19 mouse cellular contexts compared by ENCODE assay signal in genomic region chr5:120286787-120287186, GRCm38 (mm10).
DNase-seq lines count a peak whose midpoint lies in the region; ATAC-seq and TF ChIP-seq lines count a peak whose summit lies in the region.
"Had no signal": no experiment of that assay in that cellular context is flagged by ENCODE, and none has a peak within 500 bp of the region (broad histone marks: within the 10 kb centered on the region; RNA-seq: fewer than 3 reads in every experiment).

No protein-coding gene starts in this region.

- H3K4me3 ChIP-seq in midbrain, embryonic 10.5 days = no peak overlapping the region
- H3K4me3 ChIP-seq in midbrain, embryonic 11.5 days (ENCODE audit: low read depth, low read length) = no peak overlapping the region
- no peak overlapping the region for H3K4me3 ChIP-seq in midbrain, embryonic 13.5 days (replicated peaks)
- no peak overlapping the region for H3K4me3 ChIP-seq in heart, adult 2 months
- H3K4me3 ChIP-seq: heart, embryonic 13.5 days; layer of hippocampus, adult 2 months; liver, embryonic 15.5 days; stomach, embryonic 15.5 days had no signal

- peaks cover 13% of the 10 kb centered on the region for H3K9me3 ChIP-seq in midbrain, embryonic 10.5 days (replicated peaks)
- peaks cover 11% of the 10 kb centered on the region for H3K9me3 ChIP-seq in midbrain, embryonic 11.5 days (ENCODE audit: control insufficient read depth, low read length)
- 0 out of 2 replicates have a peak, but pooled peaks cover 5% of the 10 kb centered on the region for H3K9me3 ChIP-seq in midbrain, embryonic 13.5 days
- H3K9me3 ChIP-seq: liver, embryonic 15.5 days; stomach, embryonic 15.5 days had no signal

- no peak for ATAC-seq in midbrain, embryonic 11.5 days (ENCODE audit: low FRiP score)
- ATAC-seq in midbrain, embryonic 13.5 days = no peak

- no peaks in the 10 kb centered on the region for H3K79me2 ChIP-seq in heart, adult 2 months (replicated peaks; ENCODE audit: control insufficient read depth, insufficient read depth, low read length)

- H3K9ac ChIP-seq in midbrain, embryonic 11.5 days (ENCODE audit: low read length) = no peak overlapping the region
- H3K9ac ChIP-seq in midbrain, embryonic 13.5 days (replicated peaks) = no peak overlapping the region
- no peak overlapping the region for H3K9ac ChIP-seq in heart, adult 2 months (ENCODE audit: low read depth, low read length)
- H3K9ac ChIP-seq: heart, embryonic 13.5 days; liver, embryonic 15.5 days; stomach, embryonic 15.5 days had no signal

- peak; percentile 54 to 75 for DNase-seq in cerebellum, postnatal 14 days
- no peak for DNase-seq in cerebellum, adult 18-20 months
- no peak for DNase-seq in midbrain, embryonic 10.5 days (ENCODE audit: low spot score)
- DNase-seq in midbrain, embryonic 11.5 days (ENCODE audit: low spot score, missing footprints) = no peak
- DNase-seq in lung, postnatal 10 days = no peak
- no peak for DNase-seq in urinary bladder, postnatal 10 days (ENCODE audit: low spot score)
- no peak for DNase-seq in heart, adult 2 months
- DNase-seq: adrenal gland, postnatal 25 days; cerebellum, adult 8-10 months; kidney, adult 11 months; kidney, postnatal 10 days; lung, postnatal 14 days; spleen, adult 18-20 months; thymus, adult 2 months had no signal

- peaks cover 60% of the 10 kb centered on the region for H3K4me1 ChIP-seq in midbrain, embryonic 10.5 days
- H3K4me1 ChIP-seq in midbrain, embryonic 11.5 days (ENCODE audit: control insufficient read depth, insufficient read depth, low read length) = peaks cover 29% of the 10 kb centered on the region
- H3K4me1 ChIP-seq in midbrain, embryonic 13.5 days (replicated peaks) = peaks cover 38% of the 10 kb centered on the region
- H3K4me1 ChIP-seq in heart, adult 2 months (ENCODE audit: control insufficient read depth, insufficient read depth, low read length) = no peaks in the 10 kb centered on the region
- H3K4me1 ChIP-seq: liver, embryonic 15.5 days had no signal

- no peak for TF ChIP-seq CTCF in heart, adult 2 months (IDR thresholded peaks at IDR 0.05)

- no peak for TF ChIP-seq EP300 in heart, adult 2 months (IDR thresholded peaks at IDR 0.05; ENCODE audit: insufficient read depth, low read depth, low read length)

- TF ChIP-seq POLR2A in heart, adult 2 months (IDR thresholded peaks at IDR 0.05; ENCODE audit: insufficient read depth, low read depth, low read length) = no peak

- no peak overlapping the region for H3K4me2 ChIP-seq in midbrain, embryonic 11.5 days
- no peak overlapping the region for H3K4me2 ChIP-seq in midbrain, embryonic 13.5 days (replicated peaks)
- H3K4me2 ChIP-seq: heart, embryonic 13.5 days; liver, embryonic 15.5 days; stomach, embryonic 15.5 days had no signal

- H3K27me3 ChIP-seq in midbrain, embryonic 10.5 days (ENCODE audit: low read depth, poor library complexity, severe bottlenecking) = peaks cover 97% of the 10 kb centered on the region
- peaks cover 63% of the 10 kb centered on the region for H3K27me3 ChIP-seq in midbrain, embryonic 11.5 days (ENCODE audit: control insufficient read depth, insufficient read depth, low read length)
- peaks cover 49% of the 10 kb centered on the region for H3K27me3 ChIP-seq in midbrain, embryonic 13.5 days
- H3K27me3 ChIP-seq in heart, adult 2 months (ENCODE audit: control insufficient read depth, insufficient read depth, low read length) = peaks cover 2% of the 10 kb centered on the region; the same call in 1 of the 2 replicates

- no peaks in the 10 kb centered on the region for H3K36me3 ChIP-seq in midbrain, embryonic 10.5 days
- no peaks in the 10 kb centered on the region for H3K36me3 ChIP-seq in midbrain, embryonic 11.5 days (ENCODE audit: control insufficient read depth, insufficient read depth, low read length)
- H3K36me3 ChIP-seq in midbrain, embryonic 13.5 days = no peaks in the 10 kb centered on the region
- no peaks in the 10 kb centered on the region for H3K36me3 ChIP-seq in heart, adult 2 months (ENCODE audit: control insufficient read depth, insufficient read depth, low read length)
- H3K36me3 ChIP-seq: heart, embryonic 13.5 days; liver, embryonic 15.5 days; stomach, embryonic 15.5 days had no signal

- peak overlapping the region; percentile 73; the same call in 1 of the 2 replicates for H3K27ac ChIP-seq in midbrain, embryonic 10.5 days (replicated peaks)
- no peak overlapping the region for H3K27ac ChIP-seq in midbrain, embryonic 11.5 days (ENCODE audit: low read depth, low read length)
- peak overlapping the region; percentile 68; the same call in 1 of the 2 replicates for H3K27ac ChIP-seq in midbrain, embryonic 13.5 days
- H3K27ac ChIP-seq in heart, adult 2 months = no peak overlapping the region
- H3K27ac ChIP-seq: heart, embryonic 13.5 days; layer of hippocampus, adult 2 months; liver, embryonic 15.5 days; stomach, embryonic 15.5 days had no signal

- intact Hi-C loops in heart, adult 2 months (cut with DNase I) = no loop called here

- 77% methylated on average over 4 of the region's 4 CpGs for WGBS in midbrain, embryonic 10.5 days
- WGBS in midbrain, embryonic 11.5 days = 71% methylated on average over 4 of the region's 4 CpGs
- 75% methylated on average over 4 of the region's 4 CpGs for WGBS in midbrain, embryonic 13.5 days
- 72% methylated on average over 4 of the region's 4 CpGs for WGBS in heart, adult 2 months

Comparison
In these comparisons a context has a peak if more than half of its experiments do, and no peak if none do; other contexts are left out.
1. DNase-seq: peak in cerebellum, postnatal 14 days (2 of 2); none in cerebellum, adult 18-20 months (0 of 2), midbrain, embryonic 10.5 days (single experiment), midbrain, embryonic 11.5 days (single experiment), lung, postnatal 10 days (single experiment), urinary bladder, postnatal 10 days (single experiment) and heart, adult 2 months (0 of 2).
2. H3K27ac ChIP-seq: peak in midbrain, embryonic 10.5 days (single experiment) and midbrain, embryonic 13.5 days (single experiment); none in midbrain, embryonic 11.5 days (single experiment) and heart, adult 2 months (single experiment).